Mouse (Mus musculus): ENCODE measurements at regions not wholly inside any gene's neighbourhood (a gene's known extent, or its start where the extent isn't known, plus 50 kb on each side); places are given as distances from the start of the nearest gene placed in this dataset.

GRCm38 (mm10) chr2:100918122-100918521 is 706.4 kb upstream of the Rag2 start:
- no peak for DNase-seq

GRCm38 (mm10) chr2:100919537-100920212 is 704.8 kb upstream of the Rag2 start:
- no peak for DNase-seq

- peak; percentile 17 for DNase-seq
Measured at GRCm38 (mm10) chr2:100948632-100949031, 675.9 kb upstream of the Rag2 start.

GRCm38 (mm10) chr2:100959412-100959811 is 665.1 kb upstream of the Rag2 start:
- DNase-seq = no peak

GRCm38 (mm10) chr2:100964584-100964983 is 659.9 kb upstream of the Rag2 start:
- DNase-seq = no peak

- no peak for DNase-seq
Measured at GRCm38 (mm10) chr2:100977202-100977601, 647.3 kb upstream of the Rag2 start.

- DNase-seq = no peak
Measured at GRCm38 (mm10) chr2:100982362-100982761, 642.2 kb upstream of the Rag2 start.

- no peak for DNase-seq
Measured at GRCm38 (mm10) chr2:101015353-101015752, 609.2 kb upstream of the Rag2 start.

- DNase-seq = no peak
Measured at GRCm38 (mm10) chr2:101019384-101019783, 605.1 kb upstream of the Rag2 start.

- DNase-seq = no peak
Measured at GRCm38 (mm10) chr2:101021515-101021914, 603.0 kb upstream of the Rag2 start.

- no peak for DNase-seq
Measured at GRCm38 (mm10) chr2:101043050-101043449, 581.5 kb upstream of the Rag2 start.

- DNase-seq = peak; percentile 46
Measured at GRCm38 (mm10) chr2:101062939-101063338, 561.6 kb upstream of the Rag2 start.

- no peak for DNase-seq
Measured at GRCm38 (mm10) chr2:101074990-101075389, 549.5 kb upstream of the Rag2 start.

GRCm38 (mm10) chr2:101080231-101080630 is 544.3 kb upstream of the Rag2 start:
- DNase-seq = no peak

GRCm38 (mm10) chr2:101083813-101084212 is 540.7 kb upstream of the Rag2 start:
- DNase-seq = no peak

- no peak for DNase-seq
Measured at GRCm38 (mm10) chr2:101084648-101085047, 539.9 kb upstream of the Rag2 start.

- DNase-seq = peak; percentile 47
Measured at GRCm38 (mm10) chr2:101107183-101107872, 517.2 kb upstream of the Rag2 start.

GRCm38 (mm10) chr2:101136867-101137266 is 487.7 kb upstream of the Rag2 start:
- no peak for DNase-seq

GRCm38 (mm10) chr2:101139931-101140330 is 484.6 kb upstream of the Rag2 start:
- DNase-seq = no peak

- DNase-seq = no peak
Measured at GRCm38 (mm10) chr2:101156755-101157271, 467.7 kb upstream of the Rag2 start.

- DNase-seq = peak; percentile 63
Measured at GRCm38 (mm10) chr2:101159276-101159675, 465.2 kb upstream of the Rag2 start.

GRCm38 (mm10) chr2:101165942-101166341 is 458.6 kb upstream of the Rag2 start:
- peak; percentile 62 for DNase-seq

- peak; percentile 92 for DNase-seq
Measured at GRCm38 (mm10) chr2:101172806-101173205, 451.7 kb upstream of the Rag2 start.

GRCm38 (mm10) chr2:101175124-101175523 is 449.4 kb upstream of the Rag2 start:
- DNase-seq = no peak

All from retina, postnatal 1 day (tissue).